Mouse (Mus musculus) thymus, postnatal 25 days (tissue): ENCODE data around the gene Xntrpc.

ENCODE experiments used
- DNase-seq: peaks from one replicate; pipeline ENCODE4 v3.0.0; 2022

Xntrpc gene

GRCm38 (mm10) chr7:102082816-102083215, 17.3 kb downstream of the Xntrpc start, which contains the start of gene Trpc2:
TSS of gene Trpc2 (plus strand) at chr7:102083116.
- no peak for DNase-seq

- DNase-seq = no peak
Measured at GRCm38 (mm10) chr7:102084041-102084696, 18.7 kb downstream of the Xntrpc start.

- DNase-seq = no peak
Measured at GRCm38 (mm10) chr7:102087336-102087735, 21.8 kb downstream of the Xntrpc start.

- peak; percentile 55 for DNase-seq
Measured at GRCm38 (mm10) chr7:102099760-102100661, 34.5 kb downstream of the Xntrpc start.

GRCm38 (mm10) chr7:102100868-102101267, 35.4 kb downstream of the Xntrpc start:
- no peak for DNase-seq

- no peak for DNase-seq
Measured at GRCm38 (mm10) chr7:102101487-102101886, 36.0 kb downstream of the Xntrpc start, which contains the start of gene Art1. TSS of gene Art1 (plus strand) at chr7:102101743.

- DNase-seq = no peak
Measured at GRCm38 (mm10) chr7:102102241-102102640, 36.7 kb downstream of the Xntrpc start.

- DNase-seq = no peak
Measured at GRCm38 (mm10) chr7:102102696-102103095, 37.2 kb downstream of the Xntrpc start.

GRCm38 (mm10) chr7:102103555-102103954, 38.0 kb downstream of the Xntrpc start:
- DNase-seq = no peak

- DNase-seq = no peak
Measured at GRCm38 (mm10) chr7:102104126-102104525, 38.6 kb downstream of the Xntrpc start.

GRCm38 (mm10) chr7:102106700-102107141, 41.2 kb downstream of the Xntrpc start:
- peak; percentile 71 for DNase-seq

- no peak for DNase-seq
Measured at GRCm38 (mm10) chr7:102108206-102108605, 42.7 kb downstream of the Xntrpc start.

- peak; percentile 29 for DNase-seq
Measured at GRCm38 (mm10) chr7:102109171-102109570, 43.7 kb downstream of the Xntrpc start, which contains the start of gene Art5. TSS of gene Art5 (minus strand) at chr7:102109489.

GRCm38 (mm10) chr7:102109746-102110145, 44.2 kb downstream of the Xntrpc start:
- DNase-seq = no peak

GRCm38 (mm10) chr7:102113151-102113729, 47.7 kb downstream of the Xntrpc start:
- no peak for DNase-seq

- no peak for DNase-seq
Measured at GRCm38 (mm10) chr7:102116579-102117331, 51.2 kb downstream of the Xntrpc start, which contains the start of gene Chrna10. TSS of gene Chrna10 (minus strand) at chr7:102116828.

- no peak for DNase-seq
Measured at GRCm38 (mm10) chr7:102117382-102117781, 51.9 kb downstream of the Xntrpc start.

- DNase-seq = no peak
Measured at GRCm38 (mm10) chr7:102120326-102120725, 54.8 kb downstream of the Xntrpc start.

GRCm38 (mm10) chr7:102132395-102132794, 66.9 kb downstream of the Xntrpc start:
- no peak for DNase-seq

GRCm38 (mm10) chr7:102137464-102137863, 72.0 kb downstream of the Xntrpc start:
- peak; percentile 62 for DNase-seq

- DNase-seq = no peak
Measured at GRCm38 (mm10) chr7:102137898-102138297, 72.4 kb downstream of the Xntrpc start.
